Mouse (Mus musculus): ENCODE data around the gene Glb1.

DNA sequence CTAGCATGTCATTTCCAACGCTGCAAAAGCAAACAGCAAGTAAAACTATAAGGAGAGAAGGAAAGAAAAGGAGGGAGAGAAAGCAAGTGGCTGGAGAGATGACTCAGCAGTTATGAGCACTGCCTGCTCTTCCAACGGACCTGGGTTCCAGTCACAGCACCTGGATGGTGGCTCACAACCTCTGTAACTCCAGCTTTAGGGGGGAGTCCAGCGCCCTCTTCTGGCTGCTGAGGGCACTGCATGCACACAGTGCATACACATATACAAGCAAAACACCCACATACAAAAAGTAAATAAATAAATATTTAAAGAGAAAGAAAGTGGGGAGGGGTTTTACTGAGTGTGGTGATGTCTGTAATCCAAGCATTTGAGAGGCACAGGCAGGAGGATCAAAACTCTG is 20.2 kb downstream of the Glb1 start:
- TF ChIP-seq CTCF (IDR thresholded peaks at IDR 0.05 in 2 of 3, conservative IDR thresholded peaks at IDR 0.05 in 1 of 3; ENCODE audit: control insufficient read depth in 1 of 3, insufficient read depth in 1 of 3, low read depth in 2 of 3, low read length in 3 of 3, poor library complexity in 1 of 3, severe bottlenecking in 1 of 3): peak; percentile 28 to 55 (median 44); a peak in 5 of 6 replicates
- no peak for TF ChIP-seq MYC (IDR thresholded peaks at IDR 0.05; ENCODE audit: low read depth, low read length)

Data from MEL (cell line).